Mouse (Mus musculus) cortical plate, adult 2 months (tissue): ENCODE results near the gene Oxnad1.

Experiments
- CTCF ChIP-seq: fragments of 200-500 bp; IDR thresholded peaks from 2 replicates; pipeline ENCODE4 v1.5.1; 2011; ENCODE audit warnings: mild to moderate bottlenecking, control low read depth, low read length; ENCODE audit not compliant: insufficient read depth; ENCODE audit errors: extremely low read depth
- POLR2A ChIP-seq: fragments of 200-500 bp; IDR thresholded peaks from 2 replicates; pipeline ENCODE4 v1.6.1; 2011; ENCODE audit warnings: mild to moderate bottlenecking, low read length, control low read depth; ENCODE audit not compliant: insufficient read depth; ENCODE audit errors: extremely low read depth

DNA sequence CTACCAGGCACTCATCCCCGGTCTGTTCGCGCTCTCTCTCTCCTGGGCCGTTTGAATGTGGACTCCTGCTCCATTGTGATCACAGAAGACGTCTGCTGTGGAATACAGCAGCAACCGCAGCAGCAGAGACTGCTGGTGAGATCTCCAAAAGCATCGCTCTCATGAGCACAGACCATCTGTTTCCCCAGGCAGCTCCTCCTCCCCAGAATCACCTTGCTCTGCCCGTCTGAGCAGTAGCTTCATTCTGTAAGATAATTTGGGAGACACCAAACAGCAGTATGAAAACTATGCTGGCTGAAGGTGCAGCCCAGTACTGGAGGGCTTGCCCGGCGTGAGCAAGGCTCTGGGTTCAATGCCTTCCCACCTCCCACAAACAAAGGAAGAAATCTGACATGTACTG is 4.1 kb upstream of the Oxnad1 start:
- TF ChIP-seq POLR2A (no peak), CTCF (no peak)
